Mouse (Mus musculus) small intestine, adult 2 months (tissue): Measurements from ENCODE around the gene Tex2. TPM values are rescaled to one million over a fixed set of nuclear protein-coding genes. Genes with fewer than 3 reads are reported as not detected.

Experiments used
- H3K27ac ChIP-seq: fragments of 200-500 bp; 2 replicates; pipeline ENCODE4 v1.5.1; 2012; ENCODE audit warnings: low read depth, low read length, control low read depth, inconsistent platforms; ENCODE audit not compliant: insufficient read depth
- H3K27me3 ChIP-seq: fragments of 200-500 bp; 2 replicates; pipeline ENCODE4 v1.6.1; 2012; ENCODE audit warnings: mild to moderate bottlenecking, moderate library complexity, low read length, inconsistent platforms; ENCODE audit not compliant: control insufficient read depth, insufficient read depth
- H3K36me3 ChIP-seq: fragments of 200-500 bp; 2 replicates; pipeline ENCODE4 v1.6.1; 2012; ENCODE audit warnings: mild to moderate bottlenecking, low read length, control low read depth, inconsistent platforms; ENCODE audit not compliant: control insufficient read depth, insufficient read depth
- H3K4me1 ChIP-seq: fragments of 200-500 bp; 2 replicates; pipeline ENCODE4 v1.6.1; 2012; ENCODE audit warnings: low read length, inconsistent platforms, mixed read lengths; ENCODE audit not compliant: control insufficient read depth, insufficient read depth, insufficient read length
- H3K4me3 ChIP-seq: fragments of 200-500 bp; 2 replicates; pipeline ENCODE4 v1.5.1; 2012; ENCODE audit warnings: low read depth, mild to moderate bottlenecking, control low read depth, inconsistent platforms, low read length, moderate library complexity
- CTCF ChIP-seq: fragments of 200-500 bp; IDR thresholded peaks from 2 replicates; pipeline ENCODE4 v1.5.1; 2012; ENCODE audit warnings: low read depth, mild to moderate bottlenecking, control low read depth, inconsistent platforms, low read length, moderate library complexity, mixed read lengths; ENCODE audit not compliant: insufficient replicate concordance, insufficient read length; ENCODE audit errors: extremely low read depth
- POLR2A ChIP-seq: fragments of 200-500 bp; IDR thresholded peaks from 2 replicates; pipeline ENCODE4 v1.6.1; 2012; ENCODE audit warnings: low read depth, mild to moderate bottlenecking, control low read depth, inconsistent platforms, low read length, moderate library complexity
- WGBS: fragments of 180-500 bp; shearing (Covaris S2); methylation state at CpG from one replicate; pipeline ENCODE4 v1.1.7; 2018; 5-methylcytosine and 5-hydroxymethylcytosine counted together
- polyA plus RNA-seq: library from polyadenylated mRNA; depleted of rRNA; stranded (reverse); fragments of >200 nt; gene quantifications from 2 replicates; pipeline ENCODE4 v1.2.3, GENCODE M21; 2012

Tex2 gene
- polyA plus RNA-seq, 1 experiment: 9.7 TPM

DNA sequence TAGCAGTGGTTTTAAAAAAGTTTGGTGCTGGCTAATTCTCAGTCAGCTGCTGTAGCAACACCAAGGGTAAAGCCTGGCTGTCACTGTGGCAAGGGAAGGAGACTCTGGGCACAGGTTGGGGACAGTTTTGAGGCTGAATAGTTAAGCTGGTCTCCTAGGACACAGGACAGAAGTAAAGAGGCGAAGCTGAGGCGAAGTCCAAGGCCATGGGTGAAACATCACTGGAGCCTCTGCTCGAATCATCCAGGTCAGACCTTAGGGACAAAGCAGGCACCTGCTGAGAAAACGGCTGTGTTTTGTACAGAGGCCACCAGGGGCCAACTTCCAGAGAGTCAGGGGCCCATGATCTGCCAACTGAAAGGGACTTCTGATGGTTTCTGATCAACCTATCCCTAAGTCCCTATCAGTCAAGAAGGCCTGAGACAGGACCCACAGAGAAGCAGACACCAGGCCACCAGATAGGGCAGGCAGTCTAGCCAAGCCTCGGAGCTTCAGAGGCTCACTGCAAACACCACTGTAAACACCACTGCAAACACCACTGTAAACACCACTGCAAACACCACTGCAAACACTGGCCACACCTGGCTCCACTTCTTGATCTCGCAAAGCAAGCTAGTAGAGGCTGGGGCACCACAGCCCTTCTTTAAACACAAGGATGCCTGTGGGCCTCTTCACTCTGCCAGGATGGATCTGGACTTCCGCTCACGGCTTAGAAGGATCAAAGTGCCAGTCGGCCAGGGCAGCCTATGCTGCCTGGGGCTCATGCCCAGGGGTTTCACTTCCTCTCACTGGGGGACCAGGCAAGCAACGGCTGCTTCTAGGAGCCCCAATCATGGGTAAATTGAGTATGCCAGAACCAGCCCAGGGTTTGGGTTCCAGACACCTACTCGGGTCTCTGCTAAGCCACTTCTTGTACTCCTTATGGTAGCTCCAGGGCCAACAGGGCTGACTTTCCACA is 41.9 kb downstream of the Tex2 start:
- TF ChIP-seq POLR2A (no peak), CTCF (no peak)
- H3K4me3 ChIP-seq: no peak overlapping the region
- H3K27ac ChIP-seq: no peak overlapping the region
- WGBS: 68% methylated on average over 11 of the region's 11 CpGs
- peaks cover 15% of the 10 kb centered on the region for H3K4me1 ChIP-seq
- H3K36me3 ChIP-seq: peaks cover 17% of the 10 kb centered on the region
- H3K27me3 ChIP-seq: no peaks in the 10 kb centered on the region

DNA sequence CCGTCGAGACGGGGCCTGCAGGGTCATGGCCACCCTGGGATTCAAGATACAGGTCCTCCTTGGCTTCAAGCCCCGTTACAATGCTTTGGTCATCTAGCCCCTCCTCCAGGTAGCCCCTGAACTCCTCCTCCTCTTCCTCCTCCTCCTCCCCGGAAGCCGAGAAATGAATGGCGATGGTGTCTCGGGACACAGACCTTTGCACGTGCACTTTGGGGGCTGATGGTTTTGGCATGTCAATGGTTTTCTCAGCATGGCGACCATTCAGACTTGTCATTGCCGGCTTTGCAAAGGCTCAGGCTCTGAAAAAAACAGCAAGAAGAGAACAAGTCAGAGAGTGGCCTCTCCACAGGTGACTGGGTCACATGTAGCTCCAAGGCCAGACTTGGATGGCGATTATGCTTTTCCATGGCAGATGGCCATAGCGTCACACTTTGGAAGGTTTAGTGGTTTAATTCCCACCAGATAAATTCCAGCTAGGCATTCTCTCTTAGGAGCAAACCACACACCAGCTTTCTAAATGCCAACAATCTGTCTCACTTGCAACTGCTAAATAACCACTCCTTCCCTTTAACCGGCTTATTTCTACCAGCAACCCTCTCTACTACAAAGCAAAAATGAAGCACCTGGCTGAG is 44.8 kb downstream of the Tex2 start:
- 92% methylated on average over 14 of the region's 14 CpGs for WGBS
- Histone ChIP-seq H3K4me3 (no peak overlapping the region), H3K4me1 (peaks cover 13% of the 10 kb centered on the region), H3K27me3 (no peaks in the 10 kb centered on the region), H3K27ac (no peak overlapping the region), H3K36me3 (peaks cover 19% of the 10 kb centered on the region)
- no peak for TF ChIP-seq POLR2A
- TF ChIP-seq CTCF: no peak

- Histone ChIP-seq H3K4me1 (no peaks in the 10 kb centered on the region; the same call in 1 of the 2 replicates), H3K27ac (no peak overlapping the region), H3K27me3 (no peaks in the 10 kb centered on the region), H3K36me3 (peaks cover 19% of the 10 kb centered on the region), H3K4me3 (no peak overlapping the region)
- TF ChIP-seq CTCF: no peak
- no peak for TF ChIP-seq POLR2A
- 93% methylated on average over 8 of the region's 8 CpGs for WGBS
Observed at GRCm38 (mm10) chr11:106566040-106566785, 47.0 kb downstream of the Tex2 start.

GRCm38 (mm10) chr11:106564261-106564660 is 49.0 kb downstream of the Tex2 start:
- 76% methylated on average over 12 of the region's 12 CpGs for WGBS
- Histone ChIP-seq H3K4me3 (no peak overlapping the region), H3K27me3 (no peaks in the 10 kb centered on the region), H3K4me1 (no peaks in the 10 kb centered on the region), H3K27ac (no peak overlapping the region), H3K36me3 (peaks cover 20% of the 10 kb centered on the region)
- TF ChIP-seq CTCF (no peak), POLR2A (no peak)

DNA sequence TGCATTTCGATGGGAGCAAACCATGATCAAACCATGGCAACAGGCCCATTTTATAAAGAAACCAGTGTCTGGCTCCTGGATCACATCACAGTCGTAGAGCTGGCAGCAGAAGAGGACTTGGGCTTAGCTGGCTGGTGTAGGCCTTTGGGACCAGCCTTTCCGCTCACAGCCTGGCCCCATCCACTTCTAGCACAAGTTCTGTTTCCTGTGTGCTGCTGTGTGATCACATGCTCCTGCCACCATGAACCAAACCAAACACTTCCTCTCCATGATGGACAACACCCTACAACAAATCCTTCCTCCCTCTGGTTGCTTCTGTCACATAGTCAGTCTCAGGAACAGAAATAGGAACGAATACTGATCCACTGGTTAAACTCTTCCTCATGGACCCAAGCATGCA is 50.5 kb downstream of the Tex2 start:
- Histone ChIP-seq H3K4me1 (peaks cover 3% of the 10 kb centered on the region; the same call in 1 of the 2 replicates), H3K4me3 (no peak overlapping the region), H3K27ac (no peak overlapping the region), H3K36me3 (peaks cover 14% of the 10 kb centered on the region), H3K27me3 (no peaks in the 10 kb centered on the region)
- TF ChIP-seq POLR2A: no peak
- no peak for TF ChIP-seq CTCF
- WGBS: 88% methylated on average over 4 of the region's 4 CpGs

DNA sequence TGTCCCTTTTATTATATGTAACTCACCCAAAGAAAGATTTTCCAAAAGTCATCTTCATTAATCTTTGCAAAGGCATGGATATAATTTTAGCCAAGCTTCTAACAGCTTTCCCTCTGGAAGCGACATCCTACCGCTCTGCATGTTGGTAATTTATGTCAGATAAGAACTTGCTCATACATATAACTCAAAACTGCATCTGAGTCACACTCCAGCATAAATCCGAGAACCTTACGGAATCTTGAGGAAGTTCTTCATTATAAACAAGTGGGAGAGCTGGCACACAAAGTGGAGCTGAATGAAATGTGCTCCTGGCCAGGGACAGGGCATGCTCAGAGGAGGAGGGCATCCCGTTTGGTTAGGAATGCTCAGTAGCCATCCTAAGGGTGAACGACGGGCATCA is 53.5 kb downstream of the Tex2 start:
- Histone ChIP-seq H3K36me3 (peaks cover 1% of the 10 kb centered on the region; the same call in 1 of the 2 replicates), H3K4me3 (no peak overlapping the region), H3K4me1 (peaks cover 18% of the 10 kb centered on the region), H3K27ac (no peak overlapping the region), H3K27me3 (no peaks in the 10 kb centered on the region)
- WGBS: 83% methylated on average over 7 of the region's 7 CpGs
- no peak for TF ChIP-seq POLR2A
- no peak for TF ChIP-seq CTCF
